Mouse (Mus musculus): ENCODE data around the gene Btbd35f14.
"Not testable (repeated sequence)": the region's sequence is repeated elsewhere in the genome, so short reads cannot be mapped to it uniquely, and the experiment has no call there.

Btbd35f14 gene

GRCm38 (mm10) chrX:33702249-33702648 lies at the start of gene Btbd35f14:
Btbd35f14 (minus strand) TSS chrX:33702349.
- DNase-seq = not testable (repeated sequence)

DNA sequence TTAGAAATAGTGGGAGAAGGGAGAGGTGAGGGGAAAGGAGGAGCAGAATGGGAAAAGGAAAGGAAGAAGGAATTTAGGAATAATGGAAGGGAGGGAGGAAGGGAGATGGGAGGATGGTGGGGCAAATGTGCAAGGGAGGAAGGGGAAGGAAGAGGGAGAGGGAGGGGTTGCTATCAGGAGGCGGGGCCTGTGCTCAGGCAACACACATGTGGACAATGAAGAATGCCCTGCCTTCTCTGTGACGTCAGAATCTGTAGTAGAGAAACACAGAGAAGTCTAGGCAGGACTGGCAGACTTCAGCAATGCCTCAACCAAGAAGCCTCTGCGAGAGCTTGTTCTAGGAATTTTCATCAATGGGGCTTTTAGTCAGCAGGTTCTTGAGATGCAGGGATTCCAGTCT lies 45.3 kb downstream of the Btbd35f14 start, which contains the start of gene Btbd35f13:
Gene Btbd35f13 (plus strand): TSS at position 301 of the 400 bp plus-strand sequence.
- DNase-seq = not testable (repeated sequence)
